Mouse (Mus musculus): ENCODE results near the gene Ctla2b. TPM values are rescaled to one million over a fixed set of nuclear protein-coding genes. Genes with fewer than 3 reads are reported as not detected.

Gene Ctla2b
- 3.4 TPM for polyA plus RNA-seq (2017; shearing (Covaris generic))

DNA sequence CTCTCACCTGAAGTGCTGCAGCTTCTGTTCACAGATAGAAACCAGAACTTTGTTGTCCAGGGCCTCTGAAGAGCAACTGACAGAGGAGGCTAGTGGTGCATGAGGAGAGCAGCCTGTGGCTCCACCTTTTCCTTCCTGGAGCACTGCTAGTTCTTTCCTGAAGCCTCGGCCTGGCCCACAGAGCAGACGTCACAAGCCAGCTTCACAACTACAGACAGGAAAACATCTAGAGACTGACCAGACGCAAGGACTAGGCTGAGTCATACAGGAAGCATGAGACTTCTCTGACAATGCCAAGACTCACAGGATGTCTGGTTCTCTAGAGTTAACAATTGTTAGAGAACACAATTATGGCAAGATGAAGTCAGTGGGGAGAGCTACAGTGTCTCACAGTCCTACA is at the start of gene Ctla2b:
Gene Ctla2b (minus strand): TSS at position 120 of the 400 bp plus-strand sequence.

DNA sequence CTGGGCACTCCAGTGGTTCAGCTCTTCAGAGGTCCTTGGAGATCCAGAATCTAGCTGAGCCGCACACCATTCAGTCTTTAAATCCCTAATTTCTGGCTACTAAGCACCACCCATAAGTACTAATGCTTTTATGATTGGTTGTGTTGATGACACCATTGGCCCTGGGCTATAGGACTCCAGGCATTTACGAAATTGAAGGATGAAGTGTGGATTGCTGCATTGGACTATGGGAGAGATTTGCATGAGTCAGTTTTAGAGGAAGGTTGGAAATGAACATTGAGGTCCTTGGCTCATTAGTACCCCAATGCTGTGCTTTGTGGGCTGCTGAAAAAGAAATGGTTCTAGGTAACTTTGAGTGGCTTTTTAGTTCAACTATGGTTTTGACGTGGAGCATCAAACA is 44.6 kb upstream of the Ctla2b start, which contains the start of gene Tpbpa:
Gene Tpbpa (minus strand): TSS at position 101 of the 400 bp plus-strand sequence.

DNA sequence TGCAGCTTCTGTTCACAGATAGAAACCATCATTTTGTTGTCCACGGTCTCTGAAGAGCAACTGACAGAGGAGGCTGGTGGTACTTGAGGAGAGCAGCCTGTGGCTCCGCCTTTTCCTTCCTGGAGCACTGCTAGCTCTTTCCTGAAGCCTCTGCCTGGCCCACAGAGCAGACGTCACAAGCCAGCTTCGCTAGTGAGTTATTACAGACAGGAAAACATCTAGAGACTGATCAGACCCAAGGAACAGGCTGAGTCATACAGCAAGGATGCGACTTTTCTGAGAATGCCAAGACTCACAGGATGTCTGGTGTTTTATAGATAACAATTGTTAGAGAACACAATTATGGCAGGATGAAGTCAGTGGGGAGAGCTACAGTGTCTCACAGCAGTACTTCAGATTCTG is 39.3 kb upstream of the Ctla2b start, which contains the start of the genes Gm49391 and Ctla2a:
Gene Gm49391 (minus strand): TSS at position 72 of the 402 bp plus-strand sequence.
Gene Ctla2a (minus strand): TSS at position 126 of the 402 bp plus-strand sequence.

DNA sequence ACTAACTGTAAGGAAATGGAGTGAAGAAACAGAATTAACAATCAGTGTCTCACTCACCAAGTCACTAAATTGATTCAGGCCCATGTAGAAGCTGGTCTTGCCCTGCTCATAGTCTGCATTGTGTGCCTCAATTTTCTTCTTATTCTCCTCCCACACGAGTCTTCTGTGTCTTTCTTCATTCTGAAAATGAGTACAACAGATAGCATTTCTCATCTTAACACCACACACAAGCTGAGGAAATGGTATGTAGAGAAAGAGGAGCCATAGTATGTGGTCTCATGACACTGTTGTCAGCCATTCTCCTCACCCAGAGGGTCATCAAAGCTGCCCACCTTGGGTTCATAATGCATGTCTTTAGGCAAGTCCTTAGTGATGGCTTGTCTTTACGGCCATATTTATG is 38.2 kb upstream of the Ctla2b start, which contains the start of gene Gm49393:
Gene Gm49393 (minus strand): TSS at position 101 of the 400 bp plus-strand sequence.

DNA sequence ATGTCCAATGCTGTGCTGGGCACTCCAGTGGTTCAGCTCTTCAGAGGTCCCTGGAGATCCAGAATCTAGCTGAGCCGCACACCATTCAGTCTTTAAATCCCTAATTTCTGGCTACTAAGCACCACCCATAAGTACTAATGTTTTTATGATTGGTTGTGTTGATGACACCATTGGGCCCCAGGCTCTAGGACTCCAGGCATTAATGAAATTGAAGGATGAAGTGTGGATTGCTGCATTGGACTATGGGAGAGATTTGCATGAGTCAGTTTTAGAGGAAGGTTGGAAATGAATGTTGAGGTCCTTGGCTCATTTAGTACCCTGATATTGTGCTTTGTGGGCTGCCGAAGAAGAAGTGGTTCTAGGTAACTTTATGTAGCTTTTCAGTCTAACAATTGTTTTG is 7.5 kb upstream of the Ctla2b start, which contains the start of gene Tpbpb:
Gene Tpbpb (minus strand): TSS at position 101 of the 400 bp plus-strand sequence.

DNA sequence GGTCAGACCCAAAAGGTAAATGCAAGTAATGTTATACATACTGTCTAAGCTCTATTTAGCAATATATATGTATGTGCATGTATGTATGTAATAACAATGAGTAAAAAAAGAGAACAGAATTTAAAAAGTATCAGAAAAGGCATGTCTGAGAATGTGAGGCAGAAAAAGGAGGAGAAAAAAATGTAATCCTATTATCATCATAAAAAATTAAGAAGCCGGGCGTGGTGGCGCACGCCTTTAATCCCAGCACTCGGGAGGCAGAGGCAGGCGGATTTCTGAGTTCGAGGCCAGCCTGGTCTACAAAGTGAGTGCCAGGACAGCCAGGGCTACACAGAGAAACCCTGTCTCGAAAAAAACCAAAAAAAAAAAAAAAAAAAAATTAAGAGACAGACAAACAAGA is 453 bp downstream of the Ctla2b start, which contains the start of gene Gm49392:
Gene Gm49392 (minus strand): TSS at position 101 of the 400 bp plus-strand sequence.

DNA sequence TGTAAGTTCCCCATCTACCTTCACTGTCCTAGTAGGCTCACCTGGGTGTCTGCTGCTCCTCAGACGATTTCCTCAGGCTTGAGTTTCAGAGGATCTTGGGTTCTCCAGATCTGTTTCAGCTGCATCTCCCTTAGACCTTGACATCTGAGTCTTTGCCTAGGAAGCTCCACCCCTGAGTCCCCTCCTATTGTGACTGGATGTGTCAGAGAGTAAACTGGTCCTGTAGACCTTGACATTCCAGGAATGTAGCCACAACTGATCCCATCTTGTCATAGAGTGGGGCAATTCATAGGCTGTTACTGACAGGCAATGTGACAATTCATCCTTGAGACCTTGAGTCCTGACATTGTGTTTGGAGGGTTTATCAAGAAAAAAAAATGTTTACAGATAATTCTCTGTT is 33.0 kb downstream of the Ctla2b start, which contains the start of gene 4930486L24Rik:
Gene 4930486L24Rik (minus strand): TSS at position 195 of the 400 bp plus-strand sequence.

Other genes starting within 250 kb of the Ctla2b start
- gene BC051665, start 111.1 kb downstream of the Ctla2b start, polyA plus RNA-seq (2017; shearing (Covaris generic)): not detected
- not detected for gene Ctsll3, start 94.6 kb downstream of the Ctla2b start, polyA plus RNA-seq (2017; shearing (Covaris generic))
- gene 4930486L24Rik, start 33.0 kb downstream of the Ctla2b start, polyA plus RNA-seq (2017; shearing (Covaris generic)): 2.3 TPM
- not detected for gene Gm49392, start 553 bp downstream of the Ctla2b start, polyA plus RNA-seq (2017; shearing (Covaris generic))
- not detected for gene Tpbpb, start 7.4 kb upstream of the Ctla2b start, polyA plus RNA-seq (2017; shearing (Covaris generic))
- gene Gm49393, start 38.1 kb upstream of the Ctla2b start, polyA plus RNA-seq (2017; shearing (Covaris generic)): not detected
- not detected for gene Gm49391, start 39.1 kb upstream of the Ctla2b start, polyA plus RNA-seq (2017; shearing (Covaris generic))
- 14.0 TPM for gene Ctla2a, start 39.2 kb upstream of the Ctla2b start, polyA plus RNA-seq (2017; shearing (Covaris generic))
- gene Tpbpa, start 44.5 kb upstream of the Ctla2b start, polyA plus RNA-seq (2017; shearing (Covaris generic)): not detected
- gene Ctsj, start 108.5 kb upstream of the Ctla2b start, polyA plus RNA-seq (2017; shearing (Covaris generic)): not detected
- gene Ctsq, start 143.2 kb upstream of the Ctla2b start, polyA plus RNA-seq (2017; shearing (Covaris generic)): not detected